Mouse (Mus musculus): Measurements from ENCODE around the gene Spef1.
A peak's percentile ranks its signal among the peaks of the same experiment; 100 is the strongest.
"Not testable (repeated sequence)": the region's sequence is repeated elsewhere in the genome, so short reads cannot be mapped to it uniquely, and the experiment has no call there.

Spef1 gene

DNA sequence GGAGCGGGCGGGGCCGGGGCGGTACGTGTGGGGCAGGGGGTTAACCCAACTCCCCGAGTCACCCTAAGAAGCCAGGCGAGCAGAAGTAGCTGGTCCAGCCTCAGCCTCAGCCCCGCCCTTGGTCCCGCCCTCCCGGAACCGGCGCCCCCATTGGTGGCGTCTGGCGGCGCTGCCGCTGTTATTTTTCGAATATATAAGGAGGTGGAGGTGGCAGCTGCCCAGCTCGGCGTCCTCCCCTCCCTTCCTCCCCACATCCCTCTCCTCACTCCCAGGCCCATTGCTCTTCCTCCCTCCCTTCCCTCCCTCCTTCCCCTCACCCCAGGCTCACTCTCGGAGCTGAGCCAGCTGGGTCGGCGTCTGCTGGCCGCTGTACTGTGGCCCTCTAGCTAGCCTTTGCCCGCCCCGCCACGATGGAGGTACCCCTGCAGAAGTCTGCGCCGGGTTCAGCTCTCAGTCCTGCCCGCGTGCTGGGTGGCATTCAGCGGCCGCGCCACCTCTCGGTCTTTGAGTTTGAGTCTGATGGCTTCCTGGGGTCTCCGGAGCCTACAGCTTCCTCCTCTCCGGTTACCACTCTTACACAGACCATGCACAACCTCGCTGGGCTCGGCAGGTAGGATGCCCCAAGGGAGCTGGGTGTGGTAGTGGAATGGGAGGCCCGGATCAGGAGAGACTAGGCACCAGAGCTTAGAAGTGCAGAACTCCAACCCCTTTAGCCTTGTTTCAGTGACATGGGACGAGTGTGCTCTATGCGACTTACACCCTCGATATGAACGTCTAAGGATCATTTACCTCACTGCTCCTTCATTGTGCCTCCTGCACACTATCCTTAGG is at the start of gene Spef1, which contains the start of gene Cdc25b:
Spef1 (minus strand) TSS at position 512 of the 831 bp plus-strand sequence.
Cdc25b (plus strand) TSS at position 179 of the 831 bp plus-strand sequence.
- peak; percentile 86 for DNase-seq

DNA sequence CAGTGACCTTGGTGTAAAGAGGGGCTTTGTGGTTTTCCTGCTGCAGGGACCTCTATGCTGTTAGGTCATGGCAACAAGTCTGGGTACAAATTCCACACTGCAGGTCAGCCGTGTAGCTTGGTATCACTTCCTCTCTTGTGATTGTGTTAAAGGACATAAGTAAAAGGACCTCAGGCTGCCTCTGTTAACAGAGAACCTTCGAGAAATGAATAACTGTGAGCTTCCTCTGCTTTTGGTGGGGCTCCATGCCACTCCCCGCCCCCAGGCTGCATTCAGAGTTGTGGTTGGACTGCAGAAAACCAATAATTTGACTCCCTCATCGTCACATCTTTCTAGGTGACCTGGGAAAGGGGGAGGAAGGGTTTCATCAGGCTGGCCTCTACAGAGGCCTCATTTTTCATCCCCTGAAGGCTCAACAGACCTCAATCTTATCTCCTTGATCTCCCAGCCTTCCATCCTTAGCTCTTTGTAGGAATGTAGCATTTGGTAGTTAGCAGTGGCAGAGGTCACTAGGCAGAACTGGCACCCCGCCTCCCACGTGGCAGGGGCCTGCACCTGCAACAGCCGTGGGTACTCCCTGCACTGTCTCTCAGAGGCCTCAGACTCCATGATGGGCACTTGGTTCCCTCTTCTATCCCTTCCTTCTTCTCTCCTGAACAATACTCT is 48.0 kb upstream of the Spef1 start:
- DNase-seq: peak; percentile 8

DNA sequence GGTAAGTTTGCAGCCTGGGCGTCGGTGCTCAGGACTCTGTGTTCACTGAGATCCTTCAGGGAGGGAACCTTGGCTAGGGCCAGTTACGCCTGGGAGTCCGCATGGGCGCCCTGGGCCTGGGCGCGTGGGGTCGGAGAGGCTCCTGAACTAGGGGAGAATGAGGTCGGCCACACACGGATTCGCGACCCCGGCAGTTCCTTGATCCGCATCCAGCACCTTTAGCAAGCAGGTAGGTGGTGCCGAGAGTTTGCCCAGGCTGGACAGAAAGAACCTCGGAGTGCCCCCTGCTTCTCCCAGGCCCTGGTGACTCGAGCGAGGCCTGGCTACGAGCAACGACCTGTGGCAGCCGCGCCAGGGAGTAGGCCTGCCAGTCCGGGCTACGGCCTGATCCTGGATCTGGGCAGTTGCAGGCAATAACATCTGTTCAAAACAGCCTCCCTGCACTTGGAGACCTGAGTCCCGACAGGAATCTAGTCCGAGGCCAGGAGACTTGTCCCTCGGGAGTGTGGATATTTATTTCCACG is 47.1 kb upstream of the Spef1 start:
- no peak for DNase-seq

DNA sequence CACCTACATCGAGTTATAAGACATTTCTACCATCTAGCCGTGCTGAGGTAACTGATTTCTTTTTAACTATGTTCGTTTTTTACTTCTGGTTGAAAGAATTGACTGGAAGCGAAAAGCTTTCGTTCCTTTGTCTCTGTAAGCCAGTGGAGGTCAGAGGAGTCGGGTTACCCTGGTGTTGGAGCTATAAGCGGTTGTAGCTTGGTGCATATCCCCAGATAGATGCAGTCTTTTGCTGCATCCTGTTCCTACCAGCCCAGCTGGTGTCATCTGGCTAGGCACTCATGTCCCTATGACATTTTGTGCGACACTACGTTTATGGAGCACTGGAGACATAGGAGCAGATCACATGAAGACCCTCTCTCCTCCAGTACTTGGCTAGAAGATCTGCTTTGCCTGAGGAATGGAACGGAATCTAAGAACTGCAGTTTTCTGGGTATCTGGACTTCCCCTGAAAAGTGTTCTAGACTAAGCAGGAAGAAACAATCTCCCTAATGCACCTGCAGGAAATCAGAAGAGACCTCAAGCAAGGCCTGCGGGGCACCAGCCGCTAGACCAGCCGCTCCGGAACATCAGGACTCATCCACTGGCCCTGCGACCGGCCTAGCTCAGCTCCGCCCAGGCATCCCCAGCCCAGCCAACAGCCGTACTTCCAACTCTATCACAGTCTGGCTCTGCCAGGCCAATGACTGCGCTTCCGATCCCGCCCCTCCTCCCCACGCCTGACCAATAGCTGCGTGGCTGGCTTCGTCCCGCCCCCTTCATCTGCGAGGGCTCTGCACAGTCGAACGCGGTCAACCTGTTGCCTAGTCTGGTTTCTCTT is 46.4 kb upstream of the Spef1 start, which contains the start of gene Mavs:
Mavs (plus strand) TSS at position 757 of the 820 bp plus-strand sequence.
- DNase-seq: peak; percentile 93

DNA sequence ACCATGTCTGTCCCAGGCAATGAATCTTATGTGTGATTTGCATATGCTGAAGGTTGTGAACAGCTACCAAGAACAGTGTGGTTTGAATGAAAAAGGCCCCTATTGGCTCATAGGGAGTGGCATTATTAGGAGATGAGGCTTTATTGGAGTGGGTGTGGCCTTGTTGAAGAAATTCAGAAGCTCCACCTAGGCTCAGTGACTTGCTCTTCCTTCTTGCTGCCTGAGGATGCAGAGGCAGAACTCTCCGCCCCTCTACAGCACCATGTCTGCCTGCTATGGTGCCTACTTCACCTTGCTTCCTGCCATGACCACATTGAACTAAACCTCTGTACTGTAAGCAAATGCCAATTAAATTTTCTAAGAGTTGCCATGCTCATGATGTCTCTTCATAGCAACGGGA is 45.5 kb upstream of the Spef1 start:
- DNase-seq: peak; percentile 7

DNA sequence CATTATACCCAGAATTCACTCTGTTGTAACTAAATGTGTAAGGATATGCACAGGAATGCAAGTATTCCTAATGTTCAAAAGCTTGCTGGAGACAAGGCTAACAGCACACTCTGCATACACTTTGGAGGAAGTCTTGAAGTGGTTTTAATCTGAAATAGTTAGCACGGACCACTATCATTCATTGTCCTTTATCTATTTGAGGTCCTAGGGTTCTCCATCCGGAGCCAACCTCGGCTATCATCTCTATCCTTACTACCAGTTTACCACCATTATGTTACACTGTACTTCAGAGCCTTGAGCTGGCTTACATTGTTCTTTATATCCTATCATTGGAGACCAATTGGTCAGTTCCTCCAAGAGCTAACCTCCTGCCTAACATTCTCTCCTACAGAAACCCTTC is 40.2 kb upstream of the Spef1 start:
- DNase-seq: no peak

DNA sequence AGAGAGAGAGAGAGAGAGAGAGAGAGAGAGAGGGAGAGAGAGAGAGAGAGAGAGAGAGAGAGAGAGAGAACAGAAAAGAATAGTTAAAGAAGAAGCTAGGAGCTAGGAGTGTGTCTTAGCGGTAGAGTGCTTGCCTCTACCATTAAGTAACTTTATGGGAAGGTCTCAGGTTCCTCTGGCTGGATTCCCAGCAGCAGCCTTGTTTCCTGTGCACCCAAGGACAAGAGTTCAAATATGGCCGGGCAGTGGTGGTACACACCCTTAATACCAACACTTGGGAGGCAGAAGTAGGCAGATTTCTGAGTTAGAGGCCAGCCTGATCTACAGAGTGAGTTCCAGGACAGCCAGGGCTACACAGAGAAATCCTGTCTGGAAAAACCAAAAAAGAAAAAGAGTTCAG is 39.6 kb upstream of the Spef1 start:
- not testable (repeated sequence) for DNase-seq

DNA sequence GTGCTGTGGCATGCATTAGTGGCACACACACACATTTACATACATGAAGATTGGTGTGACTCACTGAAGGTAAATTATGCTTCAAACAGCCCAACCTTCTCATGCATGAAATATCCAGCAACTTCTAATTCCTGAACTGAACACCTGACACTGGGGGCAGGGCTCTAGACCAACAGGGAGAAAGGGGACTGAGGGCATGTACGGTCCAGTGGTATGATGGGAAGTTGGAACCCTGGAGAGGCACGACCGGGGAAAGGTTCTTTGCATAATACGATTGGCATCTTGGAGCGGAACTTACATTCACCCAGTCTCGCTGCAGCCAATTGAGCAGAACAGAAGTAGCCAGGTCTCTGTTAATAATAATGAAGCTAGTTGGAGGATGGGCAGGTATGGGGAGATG is 38.1 kb upstream of the Spef1 start:
- DNase-seq: no peak

DNA sequence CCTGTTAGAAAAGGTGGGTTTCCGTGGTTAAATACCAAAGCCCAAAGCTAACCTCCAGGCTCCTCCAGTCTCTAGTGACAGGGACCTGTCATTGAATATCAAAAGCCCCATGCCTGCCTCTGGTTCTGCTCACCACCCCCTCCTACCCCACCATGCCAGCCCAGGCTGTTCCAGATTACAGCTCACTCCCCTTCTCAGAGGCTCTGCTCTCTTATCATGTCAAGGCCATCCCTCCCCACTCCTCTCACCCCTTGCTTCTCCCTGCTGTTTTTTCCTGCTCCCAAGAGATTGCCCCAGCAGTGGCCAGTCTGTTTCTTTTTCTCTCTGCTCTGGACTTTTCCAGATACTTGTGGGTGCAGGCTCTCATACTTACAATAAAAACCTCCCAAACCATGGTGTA is 36.5 kb upstream of the Spef1 start:
- DNase-seq: no peak

DNA sequence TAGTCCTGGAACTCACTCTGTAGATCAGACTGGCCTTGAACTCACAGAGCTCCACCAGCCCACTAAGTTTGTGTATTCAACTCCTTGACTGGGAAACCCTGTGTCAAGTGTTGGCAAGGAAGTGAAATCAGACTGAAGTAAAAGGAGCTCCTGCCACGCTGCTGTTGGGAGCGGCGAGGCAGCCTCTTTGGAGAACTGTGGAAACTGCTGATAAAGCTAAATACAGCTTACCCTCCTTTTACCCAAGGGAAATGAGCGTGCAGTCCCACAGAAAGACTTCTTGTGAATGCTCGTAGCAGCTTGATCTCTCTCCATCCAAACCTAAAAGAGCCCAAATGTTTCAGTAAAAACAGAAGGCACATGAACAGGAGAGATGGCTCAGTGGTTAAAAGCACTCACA is 35.5 kb upstream of the Spef1 start:
- DNase-seq: no peak

DNA sequence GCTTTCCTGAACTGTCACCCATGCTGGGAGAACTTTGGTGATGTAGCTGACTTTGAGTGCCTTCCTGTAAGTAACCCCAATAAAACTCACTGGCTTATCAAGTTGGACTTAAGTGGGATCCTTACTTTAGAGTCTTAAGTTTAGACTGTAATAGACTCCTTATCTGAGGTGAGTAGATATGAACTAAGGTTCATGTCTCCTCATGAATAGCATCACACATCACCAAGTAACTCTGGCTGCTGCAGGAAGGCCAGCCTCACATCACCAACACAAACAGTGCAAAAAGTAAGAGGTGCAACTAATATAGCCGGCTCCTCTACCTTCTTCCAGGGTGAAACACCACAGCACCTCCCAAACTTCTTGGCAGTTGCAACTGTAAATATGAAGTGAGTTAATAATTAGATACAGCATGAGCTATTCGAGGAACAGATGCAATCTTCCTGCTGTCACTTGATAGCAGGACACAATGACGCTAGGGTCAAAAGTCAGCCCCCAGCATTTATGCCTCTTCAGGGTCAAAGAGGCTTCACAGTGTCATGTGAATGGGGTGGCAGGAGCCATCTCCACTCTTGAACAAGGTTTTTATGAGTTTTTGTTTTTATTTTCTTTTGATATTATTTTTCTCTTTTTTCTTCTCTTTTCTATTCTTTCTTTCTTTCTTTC is 34.9 kb upstream of the Spef1 start:
- no peak for DNase-seq

DNA sequence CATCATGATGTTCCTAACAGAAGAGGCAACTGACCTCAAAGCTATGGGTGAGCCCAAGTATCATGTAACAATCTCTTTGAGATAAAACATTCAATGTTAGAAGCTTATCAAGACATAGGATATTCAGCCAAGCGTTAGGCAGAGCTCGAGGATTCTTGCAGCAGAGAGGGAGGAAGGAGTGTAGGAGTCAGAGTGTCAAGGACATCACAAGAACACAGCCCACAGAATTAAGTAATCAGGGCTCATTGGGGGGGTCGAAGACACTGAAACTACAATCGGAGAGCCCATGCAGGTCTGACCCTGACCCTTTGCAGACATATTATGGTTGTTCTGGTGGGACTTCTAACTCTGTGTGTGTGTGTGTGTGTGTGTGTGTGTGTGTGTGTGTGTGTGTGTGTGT is 32.9 kb upstream of the Spef1 start:
- no peak for DNase-seq

DNA sequence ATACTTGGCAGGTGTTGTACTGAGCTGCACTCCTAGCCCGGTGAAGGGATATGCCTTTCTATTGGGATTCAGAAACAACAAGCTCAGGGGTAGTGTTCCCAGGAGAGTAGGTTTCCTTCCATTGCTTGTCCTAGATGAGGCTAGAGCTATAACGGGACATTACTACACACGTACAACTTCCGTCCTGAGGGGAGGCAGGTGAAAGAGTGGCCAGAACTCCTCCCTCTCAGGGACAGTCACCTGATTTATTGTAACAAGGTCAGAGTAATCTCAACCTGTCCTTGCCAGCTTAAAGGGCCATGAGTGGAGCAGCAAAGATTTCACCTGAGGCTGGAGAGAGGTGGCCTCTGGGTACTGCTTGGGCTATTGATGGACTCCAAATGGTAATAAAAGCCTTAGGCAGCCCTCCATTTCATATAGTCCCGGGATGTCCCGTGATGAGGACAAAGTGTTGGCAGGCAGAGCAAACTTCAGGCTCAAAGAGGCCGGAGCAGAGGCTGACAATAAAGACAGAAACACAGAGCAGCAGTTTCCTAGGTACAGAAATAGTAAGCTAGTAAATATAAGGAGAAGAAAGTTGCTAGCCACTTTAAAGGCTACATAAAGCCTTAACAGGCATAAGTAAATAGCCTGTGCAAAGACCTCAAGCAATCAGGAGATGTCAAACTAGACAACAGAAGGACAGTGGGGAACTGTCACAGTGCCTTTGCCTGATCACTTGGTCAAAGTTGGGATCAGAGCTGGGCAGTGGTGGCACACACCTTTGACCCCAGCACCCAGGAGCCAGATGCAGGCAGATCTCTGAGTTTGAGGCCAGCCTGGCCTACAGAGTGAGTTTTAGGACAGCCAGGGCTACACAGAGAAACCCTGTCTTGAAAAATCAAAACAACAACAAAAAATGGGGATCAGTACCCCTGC is 29.1 kb upstream of the Spef1 start:
- DNase-seq: no peak

DNA sequence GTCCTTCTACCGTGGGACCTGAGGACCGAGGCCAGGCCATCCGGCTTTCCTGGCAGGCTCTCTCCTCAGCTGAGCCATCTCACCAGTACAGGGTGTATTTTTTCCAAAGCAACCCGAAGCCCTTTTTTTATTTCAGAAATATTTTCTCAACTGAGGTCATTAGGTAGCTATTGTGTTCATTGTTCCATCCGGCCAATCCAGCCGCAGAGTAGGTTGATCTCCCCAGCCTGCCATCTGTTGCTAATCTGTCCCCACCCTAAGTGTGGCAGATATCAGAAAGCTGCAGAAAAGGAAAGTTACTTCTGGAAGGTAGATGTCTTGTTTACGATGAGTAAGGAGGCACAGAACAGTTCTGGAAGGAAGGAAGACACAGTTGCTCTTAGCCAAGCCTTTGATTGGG is 26.7 kb upstream of the Spef1 start:
- no peak for DNase-seq

DNA sequence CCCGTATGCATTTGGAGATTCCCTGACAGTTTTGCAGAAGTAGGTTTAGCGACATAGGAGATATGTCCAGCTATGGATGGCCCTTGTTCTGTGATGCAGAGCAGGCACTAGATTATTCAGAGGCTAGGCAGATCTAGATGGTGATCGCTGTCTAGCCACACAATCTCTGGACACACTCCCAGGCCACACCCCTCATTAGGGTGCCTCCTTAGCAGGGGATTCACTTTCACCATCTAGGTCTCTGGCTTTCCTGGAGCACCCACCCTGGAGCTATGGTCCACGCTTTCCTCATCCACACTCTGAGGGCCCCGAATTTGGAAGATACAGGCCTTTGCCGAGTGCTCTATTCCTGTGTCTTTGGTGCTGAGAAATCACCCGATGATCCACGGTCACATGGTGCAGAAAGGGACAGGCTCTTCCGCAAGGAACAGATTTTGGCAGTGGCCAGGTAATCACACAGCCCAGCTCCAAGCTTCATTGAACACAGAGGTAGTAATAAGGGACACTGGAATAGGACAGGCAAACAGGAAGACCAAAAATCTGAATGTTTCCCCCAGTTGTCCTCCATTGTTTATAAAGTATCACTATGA is 24.0 kb upstream of the Spef1 start:
- DNase-seq: no peak

DNA sequence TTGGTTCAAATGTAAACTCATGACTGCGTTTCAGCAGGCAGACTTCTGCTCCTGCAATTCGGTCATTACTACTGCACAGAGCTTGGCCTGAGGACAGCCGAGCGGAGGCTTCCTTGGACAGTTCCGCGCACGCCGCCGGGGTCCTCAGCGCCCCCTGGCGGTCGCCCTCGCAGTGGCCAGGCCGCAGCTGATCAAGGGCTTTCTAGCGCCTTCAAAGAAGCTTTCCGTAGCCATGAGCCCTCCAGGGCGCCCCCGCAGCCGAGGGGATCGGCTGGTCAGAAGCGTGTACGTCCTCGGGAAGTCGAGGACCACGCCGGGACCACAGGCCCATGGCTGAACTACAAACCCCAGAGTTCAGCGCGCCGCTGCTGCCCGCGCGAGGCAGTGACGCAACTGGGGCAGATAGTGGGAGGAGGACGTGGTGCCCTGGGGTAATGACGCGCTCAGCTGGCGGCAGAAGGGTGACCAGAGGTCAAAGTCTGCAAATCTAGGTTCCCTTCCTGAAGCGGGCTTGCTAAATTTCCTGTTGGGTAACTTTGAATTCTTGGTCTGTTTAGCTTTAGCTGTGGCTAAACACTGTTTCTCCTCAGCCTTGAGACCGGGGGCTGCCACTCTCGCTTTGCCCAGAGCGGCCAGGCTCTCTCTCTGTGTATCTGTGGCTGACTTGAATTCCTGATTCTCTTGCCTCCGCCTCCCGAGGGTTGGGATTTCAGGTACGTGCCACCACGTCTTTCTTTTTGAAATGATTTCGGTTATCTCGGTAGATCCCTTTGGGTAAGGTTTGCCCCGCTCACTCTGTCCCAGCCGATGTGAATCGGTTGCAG is 23.1 kb upstream of the Spef1 start:
- DNase-seq: peak; percentile 93

DNA sequence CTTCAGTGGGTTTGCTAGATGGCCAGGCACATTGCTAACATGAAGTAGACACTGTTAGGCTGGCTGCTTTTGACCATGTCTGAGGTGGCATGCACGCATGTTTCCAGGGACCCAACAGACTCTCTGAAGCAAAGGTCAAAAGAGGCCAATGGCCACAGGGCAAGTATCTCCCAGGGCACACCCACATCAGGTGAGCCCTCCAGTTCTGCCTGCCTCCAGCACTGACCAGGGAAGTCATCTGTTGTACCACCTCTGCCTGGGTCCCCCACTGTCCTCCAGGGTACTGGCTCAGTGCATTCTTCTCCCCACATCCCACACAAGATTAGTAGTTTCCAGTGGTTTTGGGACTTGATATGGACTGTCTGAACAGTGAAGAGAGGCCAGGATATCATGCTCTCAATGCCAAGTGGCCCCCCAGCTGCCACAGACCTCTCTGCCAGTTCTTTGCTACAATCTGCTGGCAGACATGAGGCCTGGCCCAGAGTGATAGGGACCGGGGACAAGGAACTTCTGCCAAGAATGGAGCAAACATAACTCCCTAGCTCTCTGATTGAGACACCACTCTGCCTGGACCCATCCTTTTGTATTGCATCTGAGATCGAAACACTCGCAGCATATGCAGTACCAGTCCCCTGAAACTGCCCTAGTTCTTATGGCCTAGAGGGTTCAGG is 22.2 kb upstream of the Spef1 start:
- DNase-seq: no peak

DNA sequence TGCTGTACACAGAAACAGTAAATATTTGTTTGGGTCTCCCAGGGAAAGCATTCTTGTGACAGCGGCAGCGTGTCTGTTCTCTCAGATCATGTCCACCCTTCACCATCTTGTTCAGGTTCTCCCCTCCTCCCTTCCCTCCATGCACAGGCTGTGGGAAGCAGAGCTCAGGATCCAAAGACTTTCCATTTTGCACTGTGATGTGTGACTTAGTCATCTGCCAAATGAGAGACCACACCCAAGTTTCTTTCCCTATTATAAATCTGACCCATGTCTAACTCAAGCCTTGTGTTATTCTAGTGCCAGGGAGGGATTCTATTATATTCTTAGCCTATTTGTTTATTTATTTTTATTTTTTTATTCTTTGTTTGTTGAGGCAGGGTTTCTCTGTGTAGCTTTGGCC is 21.3 kb upstream of the Spef1 start:
- no peak for DNase-seq

DNA sequence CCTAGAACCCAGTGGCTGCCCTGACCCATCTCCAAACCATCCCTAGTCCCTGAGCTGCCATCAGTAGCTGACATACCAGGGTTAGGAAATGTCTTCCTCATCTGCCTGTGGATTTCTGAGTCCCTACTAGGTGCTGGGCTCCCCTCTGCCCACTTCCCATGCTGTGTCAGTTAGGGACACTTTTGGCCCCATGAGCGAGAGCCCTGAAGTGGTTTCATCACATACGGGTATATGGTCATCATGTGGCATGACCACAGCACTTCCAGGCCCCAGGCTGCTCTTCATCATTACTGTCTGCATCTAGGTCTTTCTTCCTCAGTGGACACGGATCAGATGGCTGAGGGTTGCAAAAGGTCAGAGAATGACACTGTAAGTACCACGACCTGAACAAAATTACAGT is 19.7 kb upstream of the Spef1 start, which contains the start of gene Ap5s1:
Ap5s1 (plus strand) TSS at position 301 of the 400 bp plus-strand sequence.
- DNase-seq: no peak
